Mouse (Mus musculus) lung, embryonic 16.5 days (tissue): ENCODE measurements around the gene Rpa3. TPM values are rescaled to one million over a fixed set of nuclear protein-coding genes. Genes with fewer than 3 reads are reported as not detected.

Experiments used
- ATAC-seq: fragments of 200-750 bp; cut with Nextera tagmentation; 2 replicates; pipeline ENCODE4 v1.8.0; 2017; ENCODE audit warnings: low read depth, mild to moderate bottlenecking, moderate library complexity
- H3K27ac ChIP-seq: fragments of 300-500 bp; sonication (generic); 2 replicates; pipeline ENCODE4 v1.5.1; 2014; ENCODE audit warnings: mild to moderate bottlenecking, control low read depth, low read length
- H3K27me3 ChIP-seq: fragments of 300-500 bp; sonication (generic); 2 replicates; pipeline ENCODE4 v1.6.1; 2014; ENCODE audit warnings: low read depth, low read length, mixed read lengths; ENCODE audit not compliant: control insufficient read depth, insufficient read depth
- H3K36me3 ChIP-seq: fragments of 300-500 bp; sonication (generic); 2 replicates; pipeline ENCODE4 v1.6.1; 2014; ENCODE audit warnings: low read length; ENCODE audit not compliant: control insufficient read depth, insufficient read depth
- H3K4me1 ChIP-seq: fragments of 300-500 bp; sonication (generic); replicated peaks from 2 replicates; pipeline ENCODE4 v1.6.1; 2014; ENCODE audit warnings: low read length, mixed read lengths; ENCODE audit not compliant: control insufficient read depth, insufficient read depth
- H3K4me2 ChIP-seq: fragments of 300-500 bp; sonication (generic); 2 replicates; pipeline ENCODE4 v1.6.1; 2014; ENCODE audit warnings: low read depth, low read length, control low read depth
- H3K4me3 ChIP-seq: fragments of 300-500 bp; sonication (generic); 2 replicates; pipeline ENCODE4 v1.5.1; 2014; ENCODE audit warnings: mild to moderate bottlenecking, low read length, control low read depth
- H3K9ac ChIP-seq: fragments of 300-500 bp; sonication (generic); 2 replicates; pipeline ENCODE4 v1.6.1; 2014; ENCODE audit warnings: low read length, control low read depth
- H3K9me3 ChIP-seq: fragments of 300-500 bp; sonication (generic); 2 replicates; pipeline ENCODE4 v1.6.1; 2016; ENCODE audit warnings: low read length; ENCODE audit not compliant: control insufficient read depth
- WGBS: fragments of 180-500 bp; shearing (Covaris S2); extraction: QIAGEN DNeasy Blood & Tissue Kit; methylation state at CpG from one replicate; pipeline ENCODE4 v1.1.7; 2014; 5-methylcytosine and 5-hydroxymethylcytosine counted together
- polyA plus RNA-seq: library from polyadenylated mRNA; unstranded; fragments of >200 nt; fragmentation: Nextera tagmentation; extraction: Ambion mirVana; gene quantifications from 2 replicates; pipeline ENCODE4 v1.2.1, GENCODE M21; 2015

Gene Rpa3
- polyA plus RNA-seq, 1 experiment from 2014 or later = 165 TPM

- no peak overlapping the region for H3K4me2 ChIP-seq
- no peak overlapping the region for H3K9ac ChIP-seq
- H3K27ac ChIP-seq = no peak overlapping the region
- no peaks in the 10 kb centered on the region for H3K9me3 ChIP-seq
- ATAC-seq = no peak
- H3K4me1 ChIP-seq = no peaks in the 10 kb centered on the region
- H3K4me3 ChIP-seq = no peak overlapping the region
- H3K36me3 ChIP-seq = peaks cover 10% of the 10 kb centered on the region; the same call in 1 of the 2 replicates
- no peaks in the 10 kb centered on the region for H3K27me3 ChIP-seq
- 78% methylated on average over 3 of the region's 3 CpGs for WGBS
Measured at GRCm38 (mm10) chr6:8227035-8227434, 31.9 kb downstream of the Rpa3 start.

GRCm38 (mm10) chr6:8210661-8211060 is 48.3 kb downstream of the Rpa3 start:
- Histone ChIP-seq H3K4me2 (no peak overlapping the region), H3K4me3 (no peak overlapping the region), H3K27ac (no peak overlapping the region), H3K9me3 (no peaks in the 10 kb centered on the region), H3K36me3 (peaks cover 10% of the 10 kb centered on the region; the same call in 1 of the 2 replicates), H3K9ac (no peak overlapping the region), H3K4me1 (peaks cover 5% of the 10 kb centered on the region), H3K27me3 (no peaks in the 10 kb centered on the region)
- ATAC-seq = no peak
- WGBS = 83% methylated on average over 3 of the region's 3 CpGs

- no peak for ATAC-seq
- Histone ChIP-seq H3K27ac (peak overlapping the region; percentile 96), H3K4me2 (peak overlapping the region; percentile 65), H3K9me3 (no peaks in the 10 kb centered on the region), H3K9ac (peak overlapping the region; percentile 92), H3K4me1 (peaks cover 7% of the 10 kb centered on the region), H3K4me3 (peak overlapping the region; percentile 80), H3K27me3 (no peaks in the 10 kb centered on the region), H3K36me3 (peaks cover 3% of the 10 kb centered on the region; the same call in 1 of the 2 replicates)
- 8% methylated on average over 10 of the region's 10 CpGs for WGBS
Measured at GRCm38 (mm10) chr6:8209866-8210186, 49.1 kb downstream of the Rpa3 start.

- Histone ChIP-seq H3K4me2 (peak within 1 kb of the TSS; percentile 65), H3K36me3 (no peaks in the 10 kb centered on the region), H3K4me3 (peak within 1 kb of the TSS; percentile 80), H3K4me1 (peaks cover 7% of the 10 kb centered on the region), H3K9ac (peak within 1 kb of the TSS; percentile 92), H3K27me3 (no peaks in the 10 kb centered on the region), H3K27ac (peak within 1 kb of the TSS; percentile 96), H3K9me3 (no peaks in the 10 kb centered on the region)
- peak; percentile 98 for ATAC-seq
- under 1% methylated on average over 62 of the region's 90 CpGs for WGBS
Measured at GRCm38 (mm10) chr6:8209047-8209865, 49.7 kb downstream of the Rpa3 start, which contains the start of gene Mios. Gene Mios (plus strand): TSS chr6:8209222.

Other genes starting within 250 kb of the Rpa3 start
- 1.8 and 2.2 TPM in 2 replicates for gene Col28a1, start 66.6 kb downstream of the Rpa3 start, polyA plus RNA-seq
- gene Mios, start 50.0 kb downstream of the Rpa3 start, polyA plus RNA-seq = 23.2 and 23.5 TPM in 2 replicates
- gene Umad1, start 115 bp upstream of the Rpa3 start, polyA plus RNA-seq = 26.3 and 26.7 TPM in 2 replicates
- gene Gm45062, start 277 bp upstream of the Rpa3 start, polyA plus RNA-seq = 12.1 and 12.6 TPM in 2 replicates